Mouse (Mus musculus) kidney, adult 2 months (tissue): ENCODE measurements around the gene Ubac2.

Source experiments
- CTCF ChIP-seq: fragments of 200-500 bp; conservative IDR thresholded peaks from 2 replicates; pipeline ENCODE4 v1.5.1; 2011; ENCODE audit warnings: low read depth, mild to moderate bottlenecking, control low read depth, low read length, moderate library complexity, mixed read lengths; ENCODE audit not compliant: insufficient read depth, insufficient read length
- POLR2A ChIP-seq: fragments of 200-500 bp; IDR thresholded peaks from one replicate; pipeline ENCODE4 v1.6.1; 2011; ENCODE audit warnings: low read depth, low read length, control low read depth

- TF ChIP-seq CTCF: no peak
- TF ChIP-seq POLR2A: no peak
These were observed 112.5 kb downstream of the Ubac2 start for GRCm38 (mm10) chr14:121990897-121991296.
